Mouse (Mus musculus) forebrain, embryonic 16.5 days (tissue): ENCODE data around the gene Cks1b. TPM values are rescaled to one million over a fixed set of nuclear protein-coding genes. Genes with fewer than 3 reads are reported as not detected.

Experiments used
- ATAC-seq: fragments of 200-750 bp; cut with Nextera tagmentation; 2 replicates; pipeline ENCODE4 v1.8.0; 2017; ENCODE audit warnings: mild to moderate bottlenecking, moderate library complexity
- H3K27ac ChIP-seq: fragments of 300-500 bp; sonication (generic); 2 replicates; pipeline ENCODE4 v1.5.1; 2014; ENCODE audit warnings: low read length, control low read depth
- H3K27me3 ChIP-seq: fragments of 300-500 bp; sonication (generic); replicated peaks from 2 replicates; pipeline ENCODE4 v1.6.1; 2014; ENCODE audit warnings: low read length; ENCODE audit not compliant: control insufficient read depth, insufficient read depth
- H3K36me3 ChIP-seq: fragments of 300-500 bp; sonication (generic); 2 replicates; pipeline ENCODE4 v1.6.1; 2014; ENCODE audit not compliant: control insufficient read depth, insufficient read depth
- H3K4me1 ChIP-seq: fragments of 300-500 bp; sonication (generic); replicated peaks from 2 replicates; pipeline ENCODE4 v1.6.1; 2014; ENCODE audit warnings: low read length; ENCODE audit not compliant: control insufficient read depth, insufficient read depth
- H3K4me2 ChIP-seq: fragments of 300-500 bp; sonication (generic); 2 replicates; pipeline ENCODE4 v1.6.1; 2014; ENCODE audit warnings: mild to moderate bottlenecking, low read length, control low read depth
- H3K4me3 ChIP-seq: fragments of 300-500 bp; sonication (generic); replicated peaks from 2 replicates; pipeline ENCODE4 v1.5.1; 2014; ENCODE audit warnings: mild to moderate bottlenecking, low read length, control low read depth
- H3K9ac ChIP-seq: fragments of 300-500 bp; sonication (generic); replicated peaks from 2 replicates; pipeline ENCODE4 v1.6.1; 2014; ENCODE audit warnings: low read depth, low read length, control low read depth
- H3K9me3 ChIP-seq: fragments of 300-500 bp; sonication (generic); 2 replicates; pipeline ENCODE4 v1.6.1; 2016; ENCODE audit warnings: low read length; ENCODE audit not compliant: control insufficient read depth
- WGBS: fragments of 180-500 bp; shearing (Covaris S2); extraction: QIAGEN DNeasy Blood & Tissue Kit; methylation state at CpG from one replicate; pipeline ENCODE4 v1.1.7; 2014; 5-methylcytosine and 5-hydroxymethylcytosine counted together
- polyA plus RNA-seq: library from polyadenylated mRNA; unstranded; fragments of >200 nt; fragmentation: Nextera tagmentation; extraction: Ambion mirVana; gene quantifications from 2 replicates; pipeline ENCODE4 v1.2.1, GENCODE M21; 2015

Gene Cks1b
- polyA plus RNA-seq, 1 experiment from 2014 or later, result 139 TPM

DNA sequence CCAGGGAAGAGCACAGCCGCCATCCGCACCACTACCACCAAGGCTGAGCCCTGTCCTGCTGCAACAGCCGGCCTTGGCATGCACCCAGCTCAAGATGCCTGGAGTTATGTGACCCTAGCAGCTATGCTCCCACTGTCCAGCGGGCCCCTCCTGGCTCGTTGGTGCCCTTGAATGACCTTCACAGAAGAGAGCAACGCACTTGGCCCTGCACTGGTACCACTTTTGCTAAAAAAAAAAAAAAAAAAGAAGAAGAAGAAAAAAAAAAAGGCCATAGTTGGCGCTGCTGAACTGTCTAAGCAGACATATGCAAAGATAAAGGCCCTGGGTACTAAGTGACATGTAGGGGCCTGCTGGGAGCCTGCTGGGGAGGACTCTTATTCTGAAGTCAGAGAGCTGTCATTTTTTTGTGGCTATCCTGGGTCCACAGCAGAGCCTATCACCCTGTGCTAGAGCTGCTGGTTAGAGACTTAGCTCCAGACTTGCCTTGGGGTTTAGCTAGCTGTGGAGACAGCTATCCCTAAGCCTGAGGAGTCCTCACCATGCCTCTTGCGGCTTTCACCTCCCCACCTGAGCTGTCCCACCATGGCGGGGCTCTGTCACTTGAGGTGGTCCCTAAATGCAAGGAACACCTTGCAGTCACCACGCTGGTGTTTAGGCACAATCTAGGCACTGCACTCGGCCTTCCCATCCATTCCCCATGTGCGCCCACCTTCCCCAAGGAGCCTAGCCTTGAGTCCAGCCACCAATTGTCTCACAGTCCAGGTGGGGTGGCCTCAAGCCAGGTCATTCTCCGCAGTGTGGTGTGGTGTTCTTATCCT, 30.7 kb upstream of the Cks1b start:
- Histone ChIP-seq H3K9ac (no peak overlapping the region), H3K9me3 (no peaks in the 10 kb centered on the region), H3K27me3 (no peaks in the 10 kb centered on the region), H3K4me1 (no peaks in the 10 kb centered on the region), H3K36me3 (no peaks in the 10 kb centered on the region), H3K27ac (no peak overlapping the region), H3K4me3 (no peak overlapping the region), H3K4me2 (no peak overlapping the region)
- ATAC-seq, result no peak
- 70% methylated on average over 13 of the region's 13 CpGs for WGBS

DNA sequence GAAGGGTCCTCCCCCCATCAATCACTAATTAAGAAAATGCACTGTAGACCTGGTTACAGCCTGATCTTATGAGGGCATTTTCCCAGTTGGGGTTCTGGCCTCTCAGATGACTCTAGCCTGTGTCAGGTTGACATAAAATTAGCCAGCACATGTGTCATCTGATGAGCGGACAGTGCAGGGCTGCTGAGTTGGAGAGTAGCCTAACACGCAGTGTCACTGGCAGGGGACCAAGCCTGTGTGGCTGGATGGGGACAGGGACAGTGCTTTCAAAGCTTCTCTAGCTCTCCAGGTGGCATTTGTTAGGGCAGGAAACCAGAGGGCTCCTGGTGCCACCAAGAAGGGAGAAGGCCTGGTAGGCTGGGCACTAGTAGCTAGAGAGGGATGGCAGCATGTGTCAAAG, 22.5 kb upstream of the Cks1b start:
- H3K4me1 ChIP-seq, result peaks cover 6% of the 10 kb centered on the region
- H3K27me3 ChIP-seq, result no peaks in the 10 kb centered on the region
- no peaks in the 10 kb centered on the region for H3K9me3 ChIP-seq
- 90% methylated on average over 2 of the region's 2 CpGs for WGBS
- H3K27ac ChIP-seq, result no peak overlapping the region
- no peak overlapping the region for H3K4me3 ChIP-seq
- H3K9ac ChIP-seq, result no peak overlapping the region
- ATAC-seq, result no peak
- H3K4me2 ChIP-seq, result no peak overlapping the region
- no peaks in the 10 kb centered on the region for H3K36me3 ChIP-seq

DNA sequence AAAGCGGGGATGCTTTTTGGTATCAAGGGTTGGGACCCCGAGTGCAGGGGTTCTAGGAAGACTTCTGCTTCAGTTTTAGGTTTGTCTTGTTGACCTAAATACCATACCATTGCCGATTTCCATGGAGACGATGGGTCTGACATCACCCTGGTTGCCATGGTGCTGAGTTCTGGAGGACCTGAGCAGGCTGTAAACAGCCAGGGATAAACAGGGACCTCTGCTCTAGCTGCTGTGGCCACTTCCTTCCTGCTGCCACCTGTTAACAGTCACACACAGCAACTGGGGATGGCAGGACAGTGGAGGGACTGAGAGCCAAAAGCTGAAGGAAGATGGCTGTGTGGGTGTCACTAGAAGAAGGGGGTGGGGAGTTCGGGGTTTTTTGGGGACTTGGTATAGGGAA, 19.1 kb upstream of the Cks1b start:
- ATAC-seq, result peak; percentile 52; the same call in 1 of the 2 replicates
- Histone ChIP-seq H3K27ac (no peak overlapping the region), H3K4me3 (peak overlapping the region; percentile 35), H3K27me3 (no peaks in the 10 kb centered on the region), H3K4me2 (peak overlapping the region; percentile 46), H3K4me1 (peaks cover 9% of the 10 kb centered on the region), H3K9me3 (no peaks in the 10 kb centered on the region), H3K9ac (no peak overlapping the region), H3K36me3 (0 out of 2 replicates have a peak, but pooled peaks cover 11% of the 10 kb centered on the region)
- WGBS, result 15% methylated on average over 5 of the region's 5 CpGs

DNA sequence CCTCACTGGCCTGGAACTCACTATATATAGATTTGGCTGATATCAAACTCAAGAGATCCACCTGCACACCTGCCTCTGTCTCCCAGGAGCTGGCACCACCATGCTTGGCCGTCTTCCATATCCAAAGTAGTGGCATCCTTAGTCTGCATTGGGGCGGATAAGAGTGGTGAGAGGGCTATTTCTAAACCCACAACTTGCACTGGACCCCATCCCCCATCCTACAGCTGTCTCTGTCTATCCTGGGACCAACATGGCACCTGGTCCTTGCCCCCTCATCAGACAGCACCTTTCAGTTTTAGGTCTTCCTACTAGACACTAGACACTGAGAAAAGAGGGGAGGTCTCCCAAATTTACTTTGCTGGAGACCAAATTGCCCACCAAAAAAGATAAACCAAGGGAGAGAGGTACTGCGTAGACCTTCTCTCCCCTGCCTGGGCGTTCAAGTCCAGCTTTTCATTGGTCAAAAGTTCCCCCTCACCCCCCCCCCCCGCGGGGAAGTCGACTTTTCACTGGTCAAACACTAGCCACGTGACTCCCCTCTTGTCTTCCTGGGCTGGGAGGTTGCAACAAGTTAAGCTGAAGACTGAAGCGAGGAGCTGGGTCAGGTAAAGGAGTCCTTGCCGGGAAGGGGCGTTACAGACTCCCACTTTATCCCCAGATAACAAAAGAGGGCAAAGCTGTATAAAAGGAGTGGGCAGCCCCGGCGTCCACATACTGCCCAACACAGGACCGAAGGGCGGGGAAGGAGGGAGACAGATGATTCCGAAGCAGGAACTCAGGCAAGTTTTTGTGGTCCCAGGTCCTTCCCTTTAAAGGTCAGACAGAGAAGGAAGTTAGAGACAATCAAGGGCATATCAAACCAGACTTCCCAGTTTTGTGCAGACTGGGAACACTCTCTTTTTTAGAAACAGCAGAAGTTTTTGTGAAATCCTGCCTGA, 18.3 kb upstream of the Cks1b start, which contains the start of gene Pbxip1:
Gene Pbxip1, plus strand, starts transcription at position 531 of the 938 bp plus-strand sequence.
- WGBS, result 3% methylated on average over 15 of the region's 16 CpGs
- H3K27me3 ChIP-seq, result no peaks in the 10 kb centered on the region
- H3K9ac ChIP-seq, result no peak within 1 kb of the TSS
- 0 out of 2 replicates have a peak, but pooled peaks cover 11% of the 10 kb centered on the region for H3K36me3 ChIP-seq
- H3K4me3 ChIP-seq, result peak within 1 kb of the TSS; percentile 35
- H3K27ac ChIP-seq, result no peak within 1 kb of the TSS
- no peaks in the 10 kb centered on the region for H3K9me3 ChIP-seq
- peak within 1 kb of the TSS; percentile 46 for H3K4me2 ChIP-seq
- ATAC-seq, result peak; percentile 26
- peaks cover 16% of the 10 kb centered on the region for H3K4me1 ChIP-seq

DNA sequence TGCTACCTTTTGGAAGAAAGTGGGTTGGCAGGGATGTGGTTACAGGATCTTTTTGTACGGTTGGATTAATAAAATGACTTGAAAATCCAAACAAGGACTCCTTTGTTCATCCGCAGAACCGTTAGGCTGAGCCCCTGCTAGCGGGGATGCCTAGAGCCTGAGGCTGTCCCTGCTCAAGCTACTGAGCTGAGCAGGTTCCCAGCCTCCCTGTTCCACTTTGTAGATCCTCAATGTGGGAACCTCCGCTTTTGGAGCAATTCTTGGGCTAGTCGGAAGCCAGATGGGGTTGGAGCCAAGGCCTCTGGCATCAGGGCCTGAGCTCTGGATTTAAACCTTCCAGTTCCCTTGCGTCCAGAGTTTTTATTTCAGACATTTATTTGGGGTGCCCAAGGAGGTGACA, 16.9 kb upstream of the Cks1b start:
- ATAC-seq, result no peak
- Histone ChIP-seq H3K9me3 (no peaks in the 10 kb centered on the region), H3K27me3 (no peaks in the 10 kb centered on the region), H3K4me1 (peaks cover 24% of the 10 kb centered on the region), H3K4me3 (no peak overlapping the region), H3K36me3 (0 out of 2 replicates have a peak, but pooled peaks cover 11% of the 10 kb centered on the region), H3K4me2 (no peak overlapping the region), H3K27ac (no peak overlapping the region), H3K9ac (no peak overlapping the region)
- 40% methylated on average over 7 of the region's 7 CpGs for WGBS

DNA sequence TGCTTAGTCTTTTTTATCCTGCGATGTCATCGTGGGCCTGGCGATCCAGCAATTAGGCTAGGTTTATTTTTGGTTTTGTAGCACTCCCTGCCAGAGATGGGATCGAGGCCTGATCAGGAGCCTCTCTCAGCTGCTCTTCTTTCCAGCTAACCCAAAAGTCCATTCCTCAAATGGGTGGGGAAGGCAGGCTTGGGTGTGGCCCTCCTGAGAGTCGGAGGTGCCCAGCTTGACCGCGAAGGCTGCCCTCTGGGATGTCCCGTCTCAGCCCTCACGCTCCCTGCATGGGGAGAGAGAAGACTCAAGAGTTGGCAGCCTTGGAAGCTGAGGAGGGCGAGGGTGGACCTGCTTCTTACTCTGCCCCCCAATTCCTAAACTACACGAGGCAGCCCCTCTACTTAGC, 16.3 kb upstream of the Cks1b start:
- H3K27ac ChIP-seq, result no peak overlapping the region

DNA sequence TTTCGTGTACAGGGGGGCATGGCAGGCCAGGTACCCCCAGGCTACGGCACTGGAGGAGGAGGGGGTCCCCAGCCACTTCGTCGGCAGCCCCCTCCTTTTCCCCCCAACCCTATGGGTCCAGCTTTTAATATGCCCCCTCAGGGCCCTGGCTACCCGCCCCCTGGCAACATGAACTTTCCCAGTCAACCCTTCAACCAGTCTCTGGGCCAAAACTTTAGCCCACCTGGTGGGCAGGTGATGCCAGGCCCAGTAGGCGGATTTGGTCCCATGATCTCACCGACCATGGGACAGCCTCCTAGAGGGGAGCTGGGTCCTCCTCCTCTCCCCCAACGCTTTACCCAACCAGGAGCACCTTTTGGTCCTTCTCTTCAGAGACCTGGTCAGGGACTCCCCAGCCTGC, 14.4 kb upstream of the Cks1b start:
- Histone ChIP-seq H3K4me2 (no peak overlapping the region), H3K27me3 (no peaks in the 10 kb centered on the region), H3K9me3 (no peaks in the 10 kb centered on the region), H3K36me3 (0 out of 2 replicates have a peak, but pooled peaks cover 11% of the 10 kb centered on the region), H3K27ac (no peak overlapping the region), H3K9ac (no peak overlapping the region), H3K4me1 (peaks cover 24% of the 10 kb centered on the region), H3K4me3 (no peak overlapping the region)
- WGBS, result 89% methylated on average over 8 of the region's 8 CpGs
- ATAC-seq, result no peak

More for the DNA sequence above, 16.3 kb upstream of the Cks1b start:
- Histone ChIP-seq H3K36me3 (0 out of 2 replicates have a peak, but pooled peaks cover 11% of the 10 kb centered on the region), H3K27me3 (no peaks in the 10 kb centered on the region), H3K9me3 (no peaks in the 10 kb centered on the region), H3K4me3 (no peak overlapping the region), H3K4me1 (peaks cover 24% of the 10 kb centered on the region), H3K4me2 (no peak overlapping the region), H3K9ac (no peak overlapping the region)
- no peak for ATAC-seq
- 72% methylated on average over 11 of the region's 11 CpGs for WGBS

DNA sequence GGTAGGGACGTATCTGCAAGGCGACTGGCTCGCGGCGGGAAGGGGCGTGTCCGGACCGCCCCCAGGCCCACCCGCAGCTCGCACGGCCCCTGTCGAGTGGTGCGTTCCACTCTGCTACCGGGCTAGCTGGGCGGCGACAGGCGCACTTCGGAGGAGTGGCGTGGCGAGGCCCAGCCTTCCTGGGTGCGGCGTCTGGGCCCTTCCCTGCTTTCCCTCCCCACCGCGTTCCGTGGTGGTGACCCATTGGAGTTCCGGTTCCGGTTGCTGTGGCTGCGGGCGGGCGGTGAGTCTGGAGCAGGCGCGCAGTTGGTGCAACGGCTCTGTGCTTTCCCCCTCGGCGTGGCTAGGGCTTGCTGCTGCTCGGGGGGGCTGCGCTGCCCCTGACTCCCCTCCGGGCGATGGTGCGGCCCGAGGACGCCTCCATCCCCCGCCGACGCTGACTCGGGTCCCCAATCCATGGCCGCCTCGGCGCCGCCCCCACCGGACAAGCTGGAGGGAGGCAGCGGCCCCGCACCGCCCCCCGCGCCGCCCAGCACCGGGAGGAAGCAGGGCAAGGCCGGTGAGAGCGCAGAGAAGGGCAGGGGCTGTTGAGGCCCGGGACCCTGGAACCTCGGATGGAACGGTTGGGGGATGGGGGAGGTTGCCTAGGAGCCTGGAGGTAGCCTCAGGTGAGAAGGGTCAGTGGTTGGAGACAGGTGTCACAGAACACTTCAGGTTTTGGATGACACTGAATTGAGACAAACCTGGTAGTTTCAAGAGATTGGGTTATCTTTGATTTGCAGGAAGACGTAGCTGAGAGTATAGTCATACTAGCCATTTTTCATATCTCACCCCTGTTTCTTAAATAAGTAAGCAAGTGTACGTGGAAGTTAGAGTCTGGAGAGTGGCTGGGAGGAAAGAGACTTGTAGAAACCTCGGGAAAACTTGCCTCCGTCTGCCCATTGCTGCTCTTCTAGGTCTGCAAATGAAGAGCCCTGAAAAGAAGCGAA, 12.3 kb upstream of the Cks1b start, which contains the start of gene Pygo2:
Gene Pygo2, plus strand, starts transcription at position 44 of the 989 bp plus-strand sequence.
- WGBS, result 2% methylated on average over 68 of the region's 68 CpGs
- Histone ChIP-seq H3K9me3 (no peaks in the 10 kb centered on the region), H3K4me1 (peaks cover 18% of the 10 kb centered on the region), H3K27me3 (no peaks in the 10 kb centered on the region), H3K9ac (peak within 1 kb of the TSS; percentile 94), H3K36me3 (0 out of 2 replicates have a peak, but pooled peaks cover 11% of the 10 kb centered on the region), H3K27ac (peak within 1 kb of the TSS; percentile 86), H3K4me2 (peak within 1 kb of the TSS; percentile 66), H3K4me3 (peak within 1 kb of the TSS; percentile 74)
- ATAC-seq, result peak; percentile 99
